Mouse (Mus musculus) testis, postnatal 14 days (tissue): ENCODE measurements around the gene Bicra.
A peak's percentile ranks its signal among the peaks of the same experiment; 100 is the strongest.

Source experiments
- DNase-seq: peaks from one replicate; pipeline ENCODE4 v3.0.0; 2021; ENCODE audit warnings: low spot score

Gene Bicra

GRCm38 (mm10) chr7:15945721-15946536 lies 101.8 kb downstream of the Bicra start, which contains the start of gene Nop53:
Gene Nop53, minus strand, starts transcription at chr7:15946074.
- DNase-seq = peak; percentile 92

- DNase-seq = no peak
Observed at GRCm38 (mm10) chr7:15945211-15945610, 102.5 kb downstream of the Bicra start.

GRCm38 (mm10) chr7:15944311-15944710 lies 103.4 kb downstream of the Bicra start:
- DNase-seq = no peak

GRCm38 (mm10) chr7:15938621-15939020 lies 109.1 kb downstream of the Bicra start:
- no peak for DNase-seq

DNA sequence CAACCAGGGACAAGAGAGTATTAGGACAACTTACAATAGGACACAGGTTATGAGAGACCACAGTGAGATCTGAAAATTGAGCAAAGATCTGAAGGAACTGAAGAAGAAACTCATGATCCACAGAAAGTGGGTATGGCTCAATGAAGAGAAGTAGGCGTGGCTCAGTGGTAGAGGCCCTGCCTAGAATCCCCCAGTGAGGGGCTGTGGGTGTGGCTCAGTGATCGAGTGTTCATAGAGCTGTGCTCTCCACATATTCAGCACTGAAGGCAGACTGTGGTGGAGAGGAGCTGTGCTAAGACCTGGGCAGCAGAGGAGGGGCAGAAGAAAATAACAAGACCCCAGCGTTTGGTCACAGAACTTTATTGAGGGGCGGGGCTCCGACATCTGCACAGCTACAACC lies 110.2 kb downstream of the Bicra start:
- DNase-seq = no peak

GRCm38 (mm10) chr7:15933437-15934359 lies 114.0 kb downstream of the Bicra start:
- no peak for DNase-seq

- DNase-seq = no peak
Observed at GRCm38 (mm10) chr7:15931635-15932034, 116.1 kb downstream of the Bicra start.

DNA sequence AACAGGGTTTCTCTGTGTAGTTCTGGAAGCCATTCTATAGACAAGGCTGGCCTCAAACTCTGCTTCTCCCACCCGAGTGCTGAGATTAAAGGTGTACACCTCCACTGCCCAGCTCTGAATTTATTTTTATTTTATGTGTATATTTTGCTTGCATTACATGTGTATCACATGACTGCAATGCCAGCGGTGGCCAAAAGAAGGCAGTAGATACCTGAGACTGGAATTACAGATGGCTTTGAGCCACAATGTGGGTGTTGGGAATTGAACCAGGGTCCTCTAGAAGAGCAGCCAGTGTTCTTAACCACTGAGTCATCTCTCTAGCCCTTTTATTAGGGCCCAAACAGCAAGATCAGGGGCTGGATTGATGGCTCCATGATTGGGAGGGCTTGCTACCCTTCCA lies 117.2 kb downstream of the Bicra start:
- DNase-seq = no peak

GRCm38 (mm10) chr7:15929910-15930309 lies 117.8 kb downstream of the Bicra start:
- no peak for DNase-seq

DNA sequence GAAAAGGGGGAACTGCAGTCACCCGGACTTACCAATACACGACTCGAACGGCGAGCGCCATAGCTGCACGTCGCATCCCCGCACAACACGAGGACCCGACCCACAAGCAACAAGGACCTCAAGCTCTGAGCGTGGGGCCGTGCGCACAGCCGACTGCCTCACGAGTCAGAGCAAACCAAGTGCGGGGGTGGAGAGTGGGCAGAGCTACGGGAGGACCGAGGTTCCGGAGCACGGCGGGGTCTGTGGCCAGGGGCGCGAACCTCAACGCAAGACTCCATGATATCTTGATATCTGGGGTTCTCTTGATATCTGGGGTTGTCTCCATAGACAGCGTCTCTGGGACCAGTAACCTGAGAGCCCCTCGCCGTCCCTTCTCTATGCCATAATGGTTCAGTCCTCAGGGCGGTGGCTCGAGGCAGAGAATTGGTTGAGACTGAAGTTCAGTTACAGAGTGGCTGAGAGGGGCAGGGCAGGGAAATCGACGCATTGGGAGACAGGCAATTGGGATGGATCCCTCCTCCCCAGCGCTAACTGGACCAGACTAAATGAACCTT lies 125.4 kb downstream of the Bicra start, which contains the start of gene Selenow:
TSS of gene Selenow (minus strand) at position 183 of the 554 bp plus-strand sequence.
- peak; percentile 85 for DNase-seq

GRCm38 (mm10) chr7:15921796-15922195 lies 125.9 kb downstream of the Bicra start:
- no peak for DNase-seq
